Mouse (Mus musculus) stomach, adult 2 months (tissue): ENCODE results near the gene Gm4724. TPM values are rescaled to one million over a fixed set of nuclear protein-coding genes. Genes with fewer than 3 reads are reported as not detected.

Experiments used
- polyA plus RNA-seq: library from polyadenylated mRNA; depleted of rRNA; stranded (reverse); fragments of >200 nt; gene quantifications from 2 replicates; pipeline ENCODE4 v1.2.3, GENCODE M21; 2012; rRNA removed

Gm4724 gene
- polyA plus RNA-seq: 0.47 and 0.52 TPM in 2 replicates

GRCm38 (mm10) chr2:175435707-175436106 lies at the start of gene Gm4724:
TSS of gene Gm4724 (minus strand) at chr2:175435807.

GRCm38 (mm10) chr2:175469685-175470084 lies 34.1 kb upstream of the Gm4724 start, which contains the start of gene Zfp965:
TSS of gene Zfp965 (plus strand) at chr2:175469985.

Other genes starting within 250 kb of the Gm4724 start
- gene Gm14391, start 228.9 kb downstream of the Gm4724 start, polyA plus RNA-seq: 0.14 and 0.42 TPM in 2 replicates
- not detected in 2 replicates for gene Gm14440, start 160.7 kb downstream of the Gm4724 start, polyA plus RNA-seq
- gene Gm4631, start 97.6 kb downstream of the Gm4724 start, polyA plus RNA-seq: 0.09 and 0.18 TPM in 2 replicates
- gene Zfp968, start 63.4 kb downstream of the Gm4724 start, polyA plus RNA-seq: not detected in 2 replicates
- not detected in 2 replicates for gene Zfp965, start 34.2 kb upstream of the Gm4724 start, polyA plus RNA-seq
- gene Gm11007, start 208.2 kb upstream of the Gm4724 start, polyA plus RNA-seq: not detected in 2 replicates